Mouse (Mus musculus) megakaryocyte, adult 5-6 weeks (primary cell): Measurements from ENCODE around the gene Qrfpr. TPM values are rescaled to one million over a fixed set of nuclear protein-coding genes. Genes with fewer than 3 reads are reported as not detected.

ENCODE experiments used
- ATAC-seq: 2 replicates; pipeline ENCODE4 v1.8.0; 2016; ENCODE audit warnings: mild to moderate bottlenecking, inconsistent platforms; ENCODE audit not compliant: poor library complexity, severe bottlenecking
- total RNA-seq, 2 experiments: library from RNA; stranded (forward) in 1 of 2; stranded (reverse) in 1 of 2; fragments of 153-499, 151-499 nt in 1 of 2; fragments of 221-1000, 200-1000 nt in 1 of 2; gene quantifications; 2 replicates each; pipeline versions ENCODE4 v1.2.3 to v1.2.4; 2015 to 2017

The Qrfpr gene
- total RNA-seq, 2 experiments from 2014 or later: 0.11 TPM; not detected in 1

GRCm38 (mm10) chr3:36150934-36151686 is 71.0 kb downstream of the Qrfpr start, which contains the start of gene D3Ertd254e:
TSS of gene D3Ertd254e (plus strand) at chr3:36151017.
- peak; percentile 98 for ATAC-seq

- no peak for ATAC-seq
Observed at GRCm38 (mm10) chr3:36150537-36150933, 71.6 kb downstream of the Qrfpr start.

- no peak for ATAC-seq
Observed at GRCm38 (mm10) chr3:36138996-36139395, 83.1 kb downstream of the Qrfpr start.

GRCm38 (mm10) chr3:36138171-36138660 is 83.9 kb downstream of the Qrfpr start:
- ATAC-seq: no peak

GRCm38 (mm10) chr3:36137560-36137959 is 84.6 kb downstream of the Qrfpr start:
- peak; percentile 62; the same call in 1 of the 2 replicates for ATAC-seq

GRCm38 (mm10) chr3:36136152-36136551 is 86.0 kb downstream of the Qrfpr start:
- ATAC-seq: peak; percentile 95

Other genes starting within 250 kb of the Qrfpr start
- gene Mccc1, start 221.6 kb downstream of the Qrfpr start, total RNA-seq (2015): 14.4 and 17.9 TPM in 2 replicates
- gene Mccc1, start 221.6 kb downstream of the Qrfpr start, total RNA-seq (2017): 5.0 and 5.5 TPM in 2 replicates
- gene Ccdc144b, start 168.8 kb downstream of the Qrfpr start, total RNA-seq (2015): not detected in 2 replicates
- 0.07 TPM in 1 of 2 replicates, not detected in the other for gene Ccdc144b, start 168.8 kb downstream of the Qrfpr start, total RNA-seq (2017)
- 15.4 and 27.5 TPM in 2 replicates for gene Acad9, start 156.3 kb downstream of the Qrfpr start, total RNA-seq (2015)
- gene Acad9, start 156.3 kb downstream of the Qrfpr start, total RNA-seq (2017): 15.2 and 17.0 TPM in 2 replicates
- 2.8 and 4.4 TPM in 2 replicates for gene D3Ertd254e, start 71.3 kb downstream of the Qrfpr start, total RNA-seq (2015)
- 2.5 and 4.0 TPM in 2 replicates for gene D3Ertd254e, start 71.3 kb downstream of the Qrfpr start, total RNA-seq (2017)